Mouse (Mus musculus): ENCODE results near the gene Tcn2. TPM values are rescaled to one million over a fixed set of nuclear protein-coding genes. Genes with fewer than 3 reads are reported as not detected.
"Not testable (repeated sequence)": the region's sequence is repeated elsewhere in the genome, so short reads cannot be mapped to it uniquely, and the experiment has no call there.

The Tcn2 gene
- polyA plus RNA-seq, 1 experiment from 2014 or later, result 49.9 TPM

GRCm38 (mm10) chr11:3920476-3920875, 11.5 kb downstream of the Tcn2 start:
- Histone ChIP-seq H3K4me1 (ENCODE audit: control insufficient read depth, insufficient read depth, low read length) (no peaks in the 10 kb centered on the region), H3K9ac (ENCODE audit: low read length) (no peak overlapping the region), H3K27me3 (ENCODE audit: control insufficient read depth, insufficient read depth, low read length) (no peaks in the 10 kb centered on the region), H3K27ac (ENCODE audit: low read length) (no peak overlapping the region), H3K36me3 (ENCODE audit: control insufficient read depth, insufficient read depth, low read length) (peaks cover 3% of the 10 kb centered on the region; the same call in 1 of the 2 replicates), H3K9me3 (replicated peaks; ENCODE audit: control insufficient read depth, low read length) (no peaks in the 10 kb centered on the region), H3K4me3 (replicated peaks; ENCODE audit: low read length) (no peak overlapping the region), H3K4me2 (ENCODE audit: low read depth, low read length) (no peak overlapping the region)
- no peak for ATAC-seq (ENCODE audit: insufficient read depth, low FRiP score)
- WGBS, result 88% methylated on average over 7 of the region's 7 CpGs

GRCm38 (mm10) chr11:3918738-3919137, 13.2 kb downstream of the Tcn2 start:
- ATAC-seq (ENCODE audit: insufficient read depth, low FRiP score), result no peak
- no peaks in the 10 kb centered on the region for H3K27me3 ChIP-seq (ENCODE audit: control insufficient read depth, insufficient read depth, low read length)
- no peak overlapping the region for H3K4me3 ChIP-seq (replicated peaks; ENCODE audit: low read length)
- H3K9me3 ChIP-seq (replicated peaks; ENCODE audit: control insufficient read depth, low read length), result no peaks in the 10 kb centered on the region
- peaks cover 3% of the 10 kb centered on the region; the same call in 1 of the 2 replicates for H3K36me3 ChIP-seq (ENCODE audit: control insufficient read depth, insufficient read depth, low read length)
- no peak overlapping the region for H3K4me2 ChIP-seq (ENCODE audit: low read depth, low read length)
- no peak overlapping the region for H3K9ac ChIP-seq (ENCODE audit: low read length)
- no peak overlapping the region for H3K27ac ChIP-seq (ENCODE audit: low read length)
- WGBS, result 67% methylated on average over 1 of the region's 1 CpGs
- no peaks in the 10 kb centered on the region for H3K4me1 ChIP-seq (ENCODE audit: control insufficient read depth, insufficient read depth, low read length)

- WGBS, result under 1% methylated on average over 28 of the region's 28 CpGs
- H3K9ac ChIP-seq (ENCODE audit: low read length), result peak within 1 kb of the TSS; percentile 73
- peak within 1 kb of the TSS; percentile 93 for H3K4me2 ChIP-seq (ENCODE audit: low read depth, low read length)
- H3K9me3 ChIP-seq (replicated peaks; ENCODE audit: control insufficient read depth, low read length), result no peaks in the 10 kb centered on the region
- H3K4me3 ChIP-seq (replicated peaks; ENCODE audit: low read length), result peak within 1 kb of the TSS; percentile 62
- peak; percentile 66 for ATAC-seq (ENCODE audit: insufficient read depth, low FRiP score)
- H3K27me3 ChIP-seq (ENCODE audit: control insufficient read depth, insufficient read depth, low read length), result no peaks in the 10 kb centered on the region
- peak within 1 kb of the TSS; percentile 73 for H3K27ac ChIP-seq (ENCODE audit: low read length)
- H3K4me1 ChIP-seq (ENCODE audit: control insufficient read depth, insufficient read depth, low read length), result peaks cover 20% of the 10 kb centered on the region
- no peaks in the 10 kb centered on the region for H3K36me3 ChIP-seq (ENCODE audit: control insufficient read depth, insufficient read depth, low read length)
Observed at GRCm38 (mm10) chr11:3914109-3914840, 17.7 kb downstream of the Tcn2 start, which contains the start of gene Slc35e4. Gene Slc35e4 (minus strand): TSS chr11:3914664.

GRCm38 (mm10) chr11:3913316-3914108, 18.4 kb downstream of the Tcn2 start:
- Histone ChIP-seq H3K4me3 (replicated peaks; ENCODE audit: low read length) (peak overlapping the region; percentile 62), H3K4me2 (ENCODE audit: low read depth, low read length) (peak overlapping the region; percentile 93), H3K4me1 (ENCODE audit: control insufficient read depth, insufficient read depth, low read length) (peaks cover 20% of the 10 kb centered on the region), H3K27ac (ENCODE audit: low read length) (peak overlapping the region; percentile 73), H3K36me3 (ENCODE audit: control insufficient read depth, insufficient read depth, low read length) (no peaks in the 10 kb centered on the region), H3K9me3 (replicated peaks; ENCODE audit: control insufficient read depth, low read length) (no peaks in the 10 kb centered on the region), H3K27me3 (ENCODE audit: control insufficient read depth, insufficient read depth, low read length) (no peaks in the 10 kb centered on the region), H3K9ac (ENCODE audit: low read length) (peak overlapping the region; percentile 73)
- peak; percentile 90 for ATAC-seq (ENCODE audit: insufficient read depth, low FRiP score)
- WGBS, result under 1% methylated on average over 65 of the region's 65 CpGs

GRCm38 (mm10) chr11:3912875-3913271, 19.1 kb downstream of the Tcn2 start:
- Histone ChIP-seq H3K27ac (ENCODE audit: low read length) (no peak overlapping the region), H3K9me3 (replicated peaks; ENCODE audit: control insufficient read depth, low read length) (no peaks in the 10 kb centered on the region), H3K36me3 (ENCODE audit: control insufficient read depth, insufficient read depth, low read length) (no peaks in the 10 kb centered on the region), H3K4me2 (ENCODE audit: low read depth, low read length) (peak overlapping the region; percentile 93), H3K27me3 (ENCODE audit: control insufficient read depth, insufficient read depth, low read length) (no peaks in the 10 kb centered on the region), H3K4me1 (ENCODE audit: control insufficient read depth, insufficient read depth, low read length) (peaks cover 20% of the 10 kb centered on the region), H3K4me3 (replicated peaks; ENCODE audit: low read length) (peak overlapping the region; percentile 62), H3K9ac (ENCODE audit: low read length) (peak overlapping the region; percentile 73)
- WGBS, result 6% methylated on average over 16 of the region's 16 CpGs
- peak; percentile 27; the same call in 1 of the 2 replicates for ATAC-seq (ENCODE audit: insufficient read depth, low FRiP score)

GRCm38 (mm10) chr11:3912100-3912874, 19.7 kb downstream of the Tcn2 start:
- Histone ChIP-seq H3K4me2 (ENCODE audit: low read depth, low read length) (peak overlapping the region; percentile 93), H3K4me3 (replicated peaks; ENCODE audit: low read length) (peak overlapping the region; percentile 62), H3K4me1 (ENCODE audit: control insufficient read depth, insufficient read depth, low read length) (peaks cover 20% of the 10 kb centered on the region), H3K9me3 (replicated peaks; ENCODE audit: control insufficient read depth, low read length) (no peaks in the 10 kb centered on the region), H3K27ac (ENCODE audit: low read length) (no peak overlapping the region), H3K9ac (ENCODE audit: low read length) (peak overlapping the region; percentile 73), H3K27me3 (ENCODE audit: control insufficient read depth, insufficient read depth, low read length) (no peaks in the 10 kb centered on the region), H3K36me3 (ENCODE audit: control insufficient read depth, insufficient read depth, low read length) (no peaks in the 10 kb centered on the region)
- 23% methylated on average over 19 of the region's 19 CpGs for WGBS
- ATAC-seq (ENCODE audit: insufficient read depth, low FRiP score), result no peak

- not testable (repeated sequence) for H3K9ac ChIP-seq (ENCODE audit: low read length)
- 87% methylated on average over 6 of the region's 6 CpGs for WGBS
- H3K4me2 ChIP-seq (ENCODE audit: low read depth, low read length), result peak overlapping the region; percentile 22
Observed at GRCm38 (mm10) chr11:3911440-3911839, 20.5 kb downstream of the Tcn2 start.

GRCm38 (mm10) chr11:3910513-3911310, 21.2 kb downstream of the Tcn2 start:
- Histone ChIP-seq H3K4me3 (replicated peaks; ENCODE audit: low read length) (0 out of 2 replicates have a peak overlapping the region, but pooled peaks have one; percentile 3), H3K4me1 (ENCODE audit: control insufficient read depth, insufficient read depth, low read length) (peaks cover 20% of the 10 kb centered on the region), H3K27ac (ENCODE audit: low read length) (no peak overlapping the region), H3K27me3 (ENCODE audit: control insufficient read depth, insufficient read depth, low read length) (no peaks in the 10 kb centered on the region), H3K36me3 (ENCODE audit: control insufficient read depth, insufficient read depth, low read length) (no peaks in the 10 kb centered on the region), H3K9ac (ENCODE audit: low read length) (peak overlapping the region; percentile 11; the same call in 1 of the 2 replicates), H3K9me3 (replicated peaks; ENCODE audit: control insufficient read depth, low read length) (no peaks in the 10 kb centered on the region), H3K4me2 (ENCODE audit: low read depth, low read length) (peak overlapping the region; percentile 22)
- no peak for ATAC-seq (ENCODE audit: insufficient read depth, low FRiP score)
- 60% methylated on average over 5 of the region's 5 CpGs for WGBS

More at GRCm38 (mm10) chr11:3911440-3911839, 20.5 kb downstream of the Tcn2 start:
- H3K27ac ChIP-seq (ENCODE audit: low read length); H3K27me3 ChIP-seq (ENCODE audit: control insufficient read depth, insufficient read depth, low read length); ATAC-seq (ENCODE audit: insufficient read depth, low FRiP score); H3K9me3 ChIP-seq (replicated peaks; ENCODE audit: control insufficient read depth, low read length); H3K36me3 ChIP-seq (ENCODE audit: control insufficient read depth, insufficient read depth, low read length): not testable (repeated sequence)
- Histone ChIP-seq H3K4me3 (replicated peaks; ENCODE audit: low read length) (0 out of 2 replicates have a peak overlapping the region, but pooled peaks have one; percentile 3), H3K4me1 (ENCODE audit: control insufficient read depth, insufficient read depth, low read length) (peaks cover 20% of the 10 kb centered on the region)
